Mouse (Mus musculus) heart, adult 2 months (tissue): ENCODE results near the gene Vamp3. TPM values are rescaled to one million over a fixed set of nuclear protein-coding genes. Genes with fewer than 3 reads are reported as not detected.

Experiments used
- DNase-seq, 2 experiments: peaks; one replicate each; pipeline ENCODE4 v3.0.0; 2021
- H3K27ac ChIP-seq: fragments of 200-600 bp; 2 replicates; pipeline ENCODE4 v1.8.1; 2022
- H3K27me3 ChIP-seq: fragments of 200-500 bp; 2 replicates; pipeline ENCODE4 v1.6.1; 2012; ENCODE audit warnings: mild to moderate bottlenecking, low read length, inconsistent platforms, mixed read lengths; ENCODE audit not compliant: control insufficient read depth, insufficient read depth
- H3K36me3 ChIP-seq: fragments of 200-500 bp; 2 replicates; pipeline ENCODE4 v1.6.1; 2012; ENCODE audit warnings: low read length, inconsistent platforms; ENCODE audit not compliant: control insufficient read depth, insufficient read depth
- H3K4me1 ChIP-seq: fragments of 200-500 bp; 2 replicates; pipeline ENCODE4 v1.6.1; 2011; ENCODE audit warnings: low read length; ENCODE audit not compliant: control insufficient read depth, insufficient read depth
- H3K4me3 ChIP-seq: fragments of 200-600 bp; 2 replicates; pipeline ENCODE4 v1.8.1; 2022
- H3K79me2 ChIP-seq: fragments of 200-500 bp; replicated peaks from 2 replicates; pipeline ENCODE4 v1.6.1; 2012; ENCODE audit warnings: mild to moderate bottlenecking, inconsistent platforms, low read length, moderate library complexity, mixed read lengths; ENCODE audit not compliant: control insufficient read depth, insufficient read depth
- H3K9ac ChIP-seq: fragments of 200-500 bp; 2 replicates; pipeline ENCODE4 v1.6.1; 2012; ENCODE audit warnings: low read depth, mild to moderate bottlenecking, control low read depth, inconsistent platforms, low read length, mixed read lengths
- CTCF ChIP-seq: fragments of 200-600 bp; IDR thresholded peaks from 2 replicates; pipeline ENCODE4 v1.8.1; 2022; ENCODE audit warnings: antibody characterized with exemption, mild to moderate bottlenecking, moderate library complexity
- EP300 ChIP-seq: fragments of 200-500 bp; IDR thresholded peaks from 2 replicates; pipeline ENCODE4 v1.6.1; 2011; ENCODE audit warnings: low read depth, low read length, control low read depth; ENCODE audit not compliant: insufficient read depth
- POLR2A ChIP-seq: fragments of 200-500 bp; IDR thresholded peaks from 2 replicates; pipeline ENCODE4 v1.6.1; 2011; ENCODE audit warnings: mild to moderate bottlenecking, low read depth, low read length, control low read depth; ENCODE audit not compliant: insufficient read depth
- WGBS: fragments of 180-500 bp; shearing (Covaris S2); methylation state at CpG from one replicate; pipeline ENCODE4 v1.1.7; 2018; 5-methylcytosine and 5-hydroxymethylcytosine counted together
- intact Hi-C: fragments of 180-260 bp; cut with DNase I; formaldehyde crosslinking; loops from one replicate; pipeline ENCODE4 v1.15.1; 2025
- polyA plus RNA-seq: library from polyadenylated mRNA; depleted of rRNA; stranded (reverse); fragments of >200 nt; gene quantifications from 2 replicates; pipeline ENCODE4 v1.2.3, GENCODE M21; 2012
- total RNA-seq, 2 experiments: library from RNA; stranded (reverse); gene quantifications; 2 replicates each; pipeline ENCODE4 v1.2.3; 2021

The Vamp3 gene
- total and polyA plus RNA-seq, 3 experiments: 38.0 to 63.1 (median 47.8) TPM

DNA sequence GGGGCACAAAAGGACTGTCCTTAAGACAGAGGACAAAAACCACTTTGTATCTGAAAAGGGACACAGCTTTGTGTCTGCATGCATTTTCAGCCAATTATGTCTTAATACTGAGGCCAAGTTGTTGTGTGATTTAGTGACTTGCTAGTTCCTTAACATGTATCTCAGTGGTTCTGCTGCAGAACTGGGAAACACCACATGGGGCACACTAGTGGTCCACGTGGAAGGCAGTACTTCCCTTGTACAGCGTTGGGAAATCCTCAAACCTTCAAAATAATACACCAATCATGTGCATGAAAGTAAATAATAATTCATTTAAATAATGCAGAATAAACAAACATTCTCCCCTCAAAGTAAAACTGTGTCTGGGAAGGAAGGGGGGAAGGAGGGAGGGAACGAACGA lies 11.0 kb upstream of the Vamp3 start:
- intact Hi-C loops: no loop called here
- no peak overlapping the region for H3K4me3 ChIP-seq
- TF ChIP-seq POLR2A: no peak
- TF ChIP-seq EP300: no peak
- peak; percentile 12; the same call in 1 of the 2 replicates for TF ChIP-seq CTCF
- WGBS: 45% methylated on average over 4 of the region's 4 CpGs
- no peaks in the 10 kb centered on the region for H3K79me2 ChIP-seq
- no peaks in the 10 kb centered on the region for H3K4me1 ChIP-seq
- H3K9ac ChIP-seq: no peak overlapping the region
- no peaks in the 10 kb centered on the region for H3K36me3 ChIP-seq
- H3K27me3 ChIP-seq: no peaks in the 10 kb centered on the region
- DNase-seq: no peak
- no peak overlapping the region for H3K27ac ChIP-seq

DNA sequence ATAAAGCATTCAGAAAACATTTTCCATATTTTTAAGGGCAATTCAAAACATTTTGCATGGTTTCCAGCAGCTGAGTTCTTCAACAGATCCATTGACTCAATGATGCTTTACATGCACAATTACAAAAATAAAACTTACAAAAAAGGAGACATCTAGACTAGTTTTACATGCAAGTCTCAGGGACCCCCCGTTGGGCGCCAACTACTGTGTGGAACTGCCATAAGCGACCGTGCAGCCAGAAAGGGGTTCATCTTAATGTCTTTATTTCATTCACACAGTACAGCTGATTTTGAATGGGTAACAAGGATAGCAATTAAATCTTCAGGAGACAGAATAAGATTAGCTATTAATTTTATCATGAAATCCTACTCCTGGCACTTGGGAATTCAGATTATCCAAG lies 1.8 kb upstream of the Vamp3 start:
- no peak for TF ChIP-seq CTCF
- no peak for TF ChIP-seq POLR2A
- no peak for TF ChIP-seq EP300
- no peak overlapping the region for H3K27ac ChIP-seq
- peaks cover 16% of the 10 kb centered on the region for H3K36me3 ChIP-seq
- peaks cover 5% of the 10 kb centered on the region for H3K4me1 ChIP-seq
- H3K9ac ChIP-seq: no peak overlapping the region
- H3K27me3 ChIP-seq: no peaks in the 10 kb centered on the region
- DNase-seq: no peak
- H3K79me2 ChIP-seq: peaks cover 6% of the 10 kb centered on the region
- intact Hi-C loops: no loop called here
- WGBS: over 99% methylated on average over 4 of the region's 4 CpGs
- H3K4me3 ChIP-seq: no peak overlapping the region

DNA sequence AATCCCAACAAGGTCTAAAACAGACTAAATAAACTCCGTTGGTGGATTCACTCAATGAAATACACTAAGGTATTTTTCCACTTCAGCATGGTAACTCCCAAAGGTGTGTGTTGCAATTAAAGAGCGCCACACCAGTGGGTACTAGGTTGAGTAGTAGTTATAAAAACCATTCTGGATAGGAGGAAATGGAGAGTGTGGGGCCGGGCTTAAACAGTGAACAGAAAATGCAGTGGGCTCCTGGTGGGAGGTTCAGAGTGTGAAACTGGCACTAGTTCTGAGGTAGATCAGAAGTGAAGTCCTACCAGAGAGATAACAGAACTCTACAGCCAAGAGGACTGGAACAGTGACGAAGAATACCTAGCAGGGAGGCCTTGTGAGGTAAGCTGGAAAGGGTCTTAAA lies 871 bp upstream of the Vamp3 start:
- H3K4me1 ChIP-seq: peaks cover 5% of the 10 kb centered on the region
- H3K27me3 ChIP-seq: no peaks in the 10 kb centered on the region
- no peak overlapping the region for H3K4me3 ChIP-seq
- TF ChIP-seq EP300 (no peak), POLR2A (no peak), CTCF (no peak)
- H3K36me3 ChIP-seq: peaks cover 20% of the 10 kb centered on the region
- H3K9ac ChIP-seq: no peak overlapping the region
- DNase-seq: no peak
- no peak overlapping the region; the same call in 1 of the 2 replicates for H3K27ac ChIP-seq
- WGBS: 79% methylated on average over 4 of the region's 4 CpGs
- H3K79me2 ChIP-seq: peaks cover 6% of the 10 kb centered on the region
- intact Hi-C loops: no loop called here

DNA sequence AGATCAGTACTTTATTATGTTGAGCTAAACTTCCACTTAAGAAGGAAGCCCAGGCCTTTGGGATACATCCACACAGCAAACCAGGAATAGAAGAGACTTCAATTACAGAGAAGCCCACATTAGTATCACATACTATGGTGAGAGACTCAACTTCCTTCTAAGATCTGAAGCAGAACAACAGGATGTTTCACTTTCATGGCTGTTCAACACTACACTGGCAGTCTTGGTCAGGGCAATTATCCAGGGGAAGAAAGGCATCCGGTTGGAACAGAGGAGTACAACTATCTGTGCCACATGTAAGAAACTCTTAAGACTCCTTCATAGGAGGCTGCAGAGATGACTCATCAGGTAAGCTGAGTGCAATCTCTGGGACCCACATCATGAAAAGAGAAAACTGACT lies 6.6 kb downstream of the Vamp3 start:
- H3K79me2 ChIP-seq: peaks cover 17% of the 10 kb centered on the region
- peaks cover 36% of the 10 kb centered on the region for H3K36me3 ChIP-seq
- H3K27me3 ChIP-seq: no peaks in the 10 kb centered on the region
- 35% methylated on average over 1 of the region's 1 CpGs for WGBS
- peaks cover 10% of the 10 kb centered on the region for H3K4me1 ChIP-seq
- no peak overlapping the region; the same call in 1 of the 2 replicates for H3K9ac ChIP-seq
- TF ChIP-seq EP300 (no peak), CTCF (no peak), POLR2A (no peak)
- intact Hi-C loops: no loop called here
- H3K27ac ChIP-seq: no peak overlapping the region
- H3K4me3 ChIP-seq: no peak overlapping the region
- DNase-seq: no peak

DNA sequence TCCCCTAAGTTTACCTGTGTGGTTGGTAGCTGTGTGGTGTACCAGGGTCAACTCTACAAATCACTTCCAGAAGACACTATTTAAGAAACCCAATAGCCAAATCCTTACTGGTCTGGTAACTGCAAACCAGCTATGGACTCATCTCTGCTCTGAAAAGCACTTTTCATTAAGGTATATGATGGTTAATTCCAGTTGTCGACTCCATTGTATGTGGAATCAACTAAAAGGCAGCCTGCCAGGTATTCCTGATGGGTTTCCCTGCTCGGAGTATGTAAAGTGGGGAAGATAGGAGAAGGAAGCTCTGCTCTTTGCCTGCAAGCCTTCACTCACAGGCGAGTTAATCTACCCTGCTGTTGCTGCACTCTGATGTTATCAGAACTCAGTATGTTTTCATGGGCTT lies 11.2 kb downstream of the Vamp3 start:
- no peak overlapping the region for H3K27ac ChIP-seq
- H3K4me3 ChIP-seq: no peak overlapping the region
- H3K79me2 ChIP-seq: peaks cover 6% of the 10 kb centered on the region; the same call in 1 of the 2 replicates
- TF ChIP-seq CTCF (no peak), EP300 (no peak), POLR2A (no peak)
- H3K36me3 ChIP-seq: peaks cover 21% of the 10 kb centered on the region
- H3K27me3 ChIP-seq: no peaks in the 10 kb centered on the region
- peaks cover 15% of the 10 kb centered on the region for H3K4me1 ChIP-seq
- WGBS: 77% methylated on average over 3 of the region's 3 CpGs
- DNase-seq: no peak
- intact Hi-C loops: no loop called here
- H3K9ac ChIP-seq: no peak overlapping the region

DNA sequence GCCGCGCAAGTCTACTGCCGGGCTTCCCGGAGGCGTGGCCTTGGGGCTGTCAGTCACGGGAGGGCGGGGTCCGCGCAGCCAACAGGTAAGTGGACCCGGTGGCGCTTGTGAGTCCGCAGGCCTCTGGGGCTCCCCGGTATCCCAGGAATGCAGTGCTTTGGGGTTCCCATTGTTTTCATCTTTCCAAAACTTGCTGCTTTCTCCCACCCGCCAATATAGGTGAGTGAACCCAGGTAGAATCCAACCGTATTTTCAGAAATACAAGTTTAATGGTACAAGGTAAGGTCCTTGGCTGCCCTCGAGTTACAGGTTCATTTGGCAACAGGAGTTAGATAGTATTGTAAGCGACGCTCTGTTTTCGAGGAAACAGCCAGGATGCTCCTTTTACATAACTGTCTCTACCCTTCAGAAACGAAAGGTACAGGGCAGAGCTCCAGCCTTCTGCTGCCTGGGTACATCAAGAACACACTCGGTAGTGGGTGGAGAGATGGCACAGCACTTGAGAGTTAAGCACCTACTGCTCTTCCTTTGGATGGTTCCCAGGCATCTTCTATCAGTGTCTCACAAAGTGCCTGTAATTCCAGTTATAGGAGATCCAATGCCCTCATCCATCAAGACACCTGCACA lies 12.7 kb downstream of the Vamp3 start:
- Histone ChIP-seq H3K4me3 (peak overlapping the region; percentile 57), H3K27ac (peak overlapping the region; percentile 93), H3K79me2 (no peaks in the 10 kb centered on the region), H3K27me3 (no peaks in the 10 kb centered on the region), H3K36me3 (peaks cover 16% of the 10 kb centered on the region), H3K4me1 (peaks cover 11% of the 10 kb centered on the region), H3K9ac (peak overlapping the region; percentile 56)
- intact Hi-C loops: no loop called here
- 4% methylated on average over 21 of the region's 21 CpGs for WGBS
- 0 out of 2 replicates have a peak, but pooled peaks have one; percentile 9 for TF ChIP-seq EP300
- no peak for TF ChIP-seq CTCF
- peak; percentile 38; the same call in 1 of the 2 replicates for TF ChIP-seq POLR2A
- DNase-seq: no peak
